Mouse (Mus musculus) ZHBTc4 (cell line): Measurements from ENCODE around the gene Magi1.

Source experiments
- DNase-seq: peaks from one replicate; pipeline ENCODE4 v3.0.0-alpha.2; 2011; ENCODE audit warnings: low read depth, low spot score

Magi1 gene

GRCm38 (mm10) chr6:93826875-93827274 lies 456.8 kb downstream of the Magi1 start:
- DNase-seq: no peak

GRCm38 (mm10) chr6:93822221-93822897 lies 461.4 kb downstream of the Magi1 start:
- DNase-seq: no peak

DNA sequence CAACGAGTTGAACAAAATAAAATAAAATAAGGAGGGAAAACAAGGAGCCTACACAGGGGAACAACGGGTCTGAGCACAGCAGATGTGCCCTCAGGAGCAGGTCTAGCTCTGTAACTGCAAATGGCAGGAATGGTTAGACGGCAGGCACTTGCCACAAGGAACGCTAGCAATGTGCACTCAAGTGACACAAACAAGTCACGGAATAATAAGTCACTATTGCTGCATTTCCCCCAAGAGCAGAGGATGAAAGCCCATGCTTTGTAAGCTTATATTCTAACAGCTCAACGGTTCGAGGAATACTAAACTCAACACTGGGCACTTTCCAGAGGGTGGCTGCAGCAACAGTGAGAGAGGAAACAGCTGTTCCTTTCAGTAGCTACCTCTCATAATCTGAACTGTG lies 462.2 kb downstream of the Magi1 start:
- DNase-seq: no peak

GRCm38 (mm10) chr6:93819888-93820287 lies 463.8 kb downstream of the Magi1 start:
- peak; percentile 79 for DNase-seq

DNA sequence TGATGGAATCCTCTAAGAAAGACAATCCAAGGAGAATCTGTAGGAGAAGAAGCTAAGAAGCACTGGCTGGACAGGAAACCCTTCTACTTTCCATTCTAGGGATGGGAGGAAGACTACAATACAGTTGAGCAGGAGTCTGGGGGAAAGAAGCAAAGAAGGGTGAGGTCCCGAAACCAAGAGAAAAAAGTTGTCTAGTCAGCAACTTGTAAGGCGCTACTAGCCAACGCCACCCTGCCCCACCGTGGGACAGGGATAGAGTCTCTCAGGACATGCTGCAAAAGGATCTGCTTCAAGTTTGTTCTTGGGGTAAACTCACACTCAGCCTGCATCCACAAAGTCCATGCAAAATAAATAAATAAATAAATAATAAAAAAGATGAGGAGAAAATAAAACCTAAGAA lies 464.4 kb downstream of the Magi1 start:
- peak; percentile 14 for DNase-seq

GRCm38 (mm10) chr6:93818494-93818893 lies 465.2 kb downstream of the Magi1 start:
- peak; percentile 48 for DNase-seq

DNA sequence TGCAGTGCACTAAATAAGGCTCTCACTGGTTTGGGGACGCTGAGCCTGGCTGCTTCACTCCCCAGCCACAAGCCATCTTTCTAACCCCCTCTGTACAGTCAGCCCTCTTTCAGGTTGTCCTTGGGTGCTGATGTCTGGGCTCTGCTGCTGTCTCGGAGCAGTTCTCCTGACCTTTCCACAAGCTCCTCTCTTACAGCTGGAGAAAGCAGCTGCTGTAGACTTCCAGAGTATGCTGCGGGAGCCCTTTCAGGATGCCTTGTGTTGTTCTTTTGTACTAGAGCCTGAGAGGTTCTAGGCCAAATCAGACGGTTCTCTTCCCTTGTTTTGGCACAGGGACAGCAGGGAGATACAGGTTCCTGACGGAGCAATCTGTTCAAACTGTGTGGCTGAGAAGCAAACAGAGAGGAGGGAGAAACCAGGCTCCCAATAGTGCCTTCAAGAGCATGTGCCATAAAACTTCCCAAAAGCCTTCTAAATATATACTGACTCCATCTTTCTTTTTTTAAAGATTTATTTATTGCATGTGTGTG lies 478.2 kb downstream of the Magi1 start:
- no peak for DNase-seq

GRCm38 (mm10) chr6:93802390-93802789 lies 481.3 kb downstream of the Magi1 start:
- no peak for DNase-seq

- no peak for DNase-seq
Measured at GRCm38 (mm10) chr6:93800465-93800864, 483.3 kb downstream of the Magi1 start.

- no peak for DNase-seq
Measured at GRCm38 (mm10) chr6:93792309-93793215, 491.2 kb downstream of the Magi1 start.

- no peak for DNase-seq
Measured at GRCm38 (mm10) chr6:93789721-93790120, 494.0 kb downstream of the Magi1 start.

DNA sequence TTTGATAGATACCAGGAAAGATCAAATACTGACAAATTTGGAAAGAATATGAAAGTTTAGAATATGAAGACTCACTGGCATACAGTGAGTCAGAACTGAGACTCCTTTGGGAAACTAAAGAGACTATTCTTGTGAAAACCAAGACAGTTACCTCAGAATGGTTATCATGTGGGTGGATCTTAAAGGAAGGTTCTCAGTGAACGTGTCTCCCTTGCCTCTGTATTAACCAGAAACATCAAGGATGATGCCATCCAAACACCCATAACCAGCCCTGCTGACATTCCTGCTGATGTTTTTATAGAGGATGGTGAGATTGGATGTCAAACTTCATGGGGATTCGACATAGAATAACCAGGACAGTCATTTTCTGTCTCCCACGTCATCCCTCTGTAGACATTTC lies 496.7 kb downstream of the Magi1 start:
- no peak for DNase-seq

DNA sequence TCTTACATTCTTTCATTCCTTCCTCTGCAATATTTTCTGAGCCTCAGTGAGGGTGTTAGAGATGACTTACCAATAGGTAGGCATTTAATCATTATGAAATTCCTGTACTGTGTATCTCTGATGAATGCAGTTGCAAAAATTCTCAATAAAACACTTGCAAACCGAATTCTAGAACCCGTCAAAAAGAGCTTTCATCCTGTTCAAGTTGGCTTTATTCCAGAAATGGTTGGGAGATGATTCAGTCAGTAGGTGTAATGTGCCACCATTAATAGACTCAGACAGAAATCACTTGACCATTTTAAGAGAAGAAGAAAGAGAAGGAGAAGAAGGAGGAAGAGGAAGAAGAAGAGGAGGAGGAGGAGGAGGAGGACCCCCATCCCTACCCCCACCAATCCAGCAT lies 497.5 kb downstream of the Magi1 start:
- no peak for DNase-seq

GRCm38 (mm10) chr6:93771081-93771480 lies 512.6 kb downstream of the Magi1 start:
- DNase-seq: no peak

- no peak for DNase-seq
Measured at GRCm38 (mm10) chr6:93770283-93771025, 513.3 kb downstream of the Magi1 start.

DNA sequence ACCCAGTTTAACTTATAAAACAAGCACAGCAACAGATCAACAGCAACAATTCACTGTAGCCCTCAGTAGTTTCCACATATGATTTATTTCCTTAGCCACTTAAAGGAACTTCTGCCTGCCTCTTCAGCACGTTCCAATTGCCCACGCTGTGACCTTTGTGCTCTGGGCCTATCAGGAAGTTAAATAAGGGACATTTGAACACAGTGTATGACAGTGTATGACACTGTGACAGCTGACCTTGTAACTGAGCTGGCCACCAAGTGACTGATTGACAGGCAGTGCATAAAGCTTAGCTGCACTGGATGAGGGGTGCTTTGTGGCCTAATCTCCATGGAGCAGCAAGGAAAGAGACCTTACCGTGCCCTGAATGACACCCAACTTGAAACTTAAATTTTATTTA lies 525.6 kb downstream of the Magi1 start:
- no peak for DNase-seq

GRCm38 (mm10) chr6:93757353-93758087 lies 526.2 kb downstream of the Magi1 start:
- peak; percentile 94 for DNase-seq

GRCm38 (mm10) chr6:93743145-93743544 lies 540.6 kb downstream of the Magi1 start:
- no peak for DNase-seq

DNA sequence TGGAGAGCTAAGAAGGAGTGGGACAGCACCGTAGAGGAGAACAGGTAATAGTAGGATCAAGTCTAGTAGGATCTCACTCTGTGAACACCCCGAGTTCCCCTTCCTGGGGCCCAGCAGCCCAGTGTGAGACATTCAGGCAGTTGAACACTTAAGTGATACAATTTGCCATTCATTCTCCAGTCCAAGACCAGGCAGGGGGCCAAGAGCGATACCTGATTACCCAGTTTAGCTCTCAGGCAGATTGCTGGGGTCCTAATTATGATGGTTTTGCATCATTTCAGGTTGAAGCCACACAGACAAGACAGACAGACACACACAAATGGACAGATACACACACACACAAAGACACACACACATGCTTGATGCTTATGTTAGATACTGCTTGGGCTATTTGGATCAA lies 543.9 kb downstream of the Magi1 start:
- DNase-seq: no peak

- no peak for DNase-seq
Measured at GRCm38 (mm10) chr6:93737083-93737482, 546.6 kb downstream of the Magi1 start.

DNA sequence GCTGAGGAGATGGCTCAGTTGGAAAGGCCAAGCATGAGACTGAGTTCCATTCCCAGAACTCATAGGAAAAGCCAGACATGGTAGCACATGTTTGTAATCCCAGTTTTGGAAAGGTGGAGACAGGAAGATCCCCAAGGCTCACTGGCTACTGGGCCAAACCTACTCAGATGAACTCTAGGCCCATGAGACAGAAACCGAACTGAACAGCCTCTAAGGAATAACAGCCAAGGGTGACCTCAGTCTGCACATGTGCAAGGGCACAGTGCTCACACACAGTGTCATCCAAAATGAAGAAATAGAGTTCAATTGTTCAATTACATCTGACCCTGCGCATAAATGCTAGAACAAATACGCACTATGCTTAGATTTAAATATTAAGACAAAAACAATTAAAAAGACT lies 547.6 kb downstream of the Magi1 start:
- no peak for DNase-seq
